Mouse (Mus musculus): ENCODE results near the gene Tmem150c.

The Tmem150c gene

DNA sequence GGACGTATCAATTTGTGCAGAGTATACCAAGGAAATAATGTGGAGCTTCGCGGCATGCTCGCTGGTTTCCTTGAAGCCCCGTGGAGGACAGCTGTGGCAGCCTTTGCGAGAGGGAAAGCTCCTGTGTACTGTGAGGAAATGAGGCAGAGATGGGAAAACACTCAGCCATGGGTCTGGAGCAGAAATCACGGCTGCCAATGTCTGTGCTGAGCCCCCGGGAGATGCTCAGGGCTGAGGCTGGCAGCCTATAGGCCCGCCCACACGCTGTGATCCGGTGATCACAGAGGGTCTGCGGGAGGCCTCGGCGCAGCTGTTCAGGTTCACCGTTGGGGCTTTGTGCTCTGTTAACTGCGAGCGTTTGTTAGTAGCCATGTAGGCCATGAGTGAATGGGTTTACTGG lies 68.0 kb downstream of the Tmem150c start:
- DNase-seq = peak; percentile 35

DNA sequence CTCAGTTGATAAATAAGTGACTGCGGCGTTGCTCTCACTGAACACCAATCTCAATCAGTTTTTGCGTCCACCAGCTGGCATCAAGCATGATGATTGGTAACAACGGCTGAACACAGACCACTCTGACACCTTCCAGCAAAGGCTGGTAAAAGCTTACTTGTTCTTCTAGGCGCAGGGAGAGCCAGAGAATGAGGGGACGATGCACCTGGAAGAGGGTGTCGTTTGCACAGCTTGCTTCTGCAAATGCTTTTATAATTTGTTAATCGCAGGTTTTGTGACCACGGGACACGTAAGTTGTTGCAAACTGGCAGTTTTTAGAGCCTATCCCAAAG lies 68.4 kb downstream of the Tmem150c start:
- DNase-seq = no peak

DNA sequence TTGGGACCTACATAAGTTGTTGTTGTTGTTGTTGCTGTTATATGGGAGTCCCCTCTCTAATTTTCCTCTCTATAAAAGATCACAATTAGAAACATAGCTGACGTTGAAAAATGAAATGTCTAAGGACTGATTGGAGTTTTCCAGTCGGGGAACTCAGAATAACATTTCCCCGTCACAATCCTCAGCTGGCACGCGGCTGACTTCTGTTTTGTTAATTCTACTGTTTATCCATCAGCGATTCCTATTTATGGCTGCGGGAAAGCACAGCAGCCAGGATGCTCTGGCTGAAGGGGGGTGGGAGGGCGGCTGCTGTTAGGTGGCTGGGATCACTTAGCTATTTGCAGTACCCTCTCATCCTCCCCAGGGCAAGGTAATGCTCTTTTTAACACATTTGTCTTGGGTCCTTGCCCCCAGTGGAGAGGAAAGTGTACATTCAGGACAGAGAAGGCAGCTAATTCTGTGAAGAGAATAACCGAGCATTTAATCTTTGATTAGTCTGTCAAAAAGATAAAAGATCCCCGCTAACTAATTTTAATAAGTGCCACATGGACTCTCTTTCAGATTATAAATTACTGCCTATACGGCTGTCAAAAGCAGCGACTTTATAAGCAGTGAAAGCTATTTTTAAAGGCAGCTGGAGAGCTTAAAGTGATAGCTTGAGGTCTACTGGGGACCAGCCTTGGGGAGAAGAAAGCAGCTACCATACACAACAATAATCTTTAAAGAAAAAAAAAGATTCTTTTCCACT lies 68.9 kb downstream of the Tmem150c start:
- DNase-seq = no peak

DNA sequence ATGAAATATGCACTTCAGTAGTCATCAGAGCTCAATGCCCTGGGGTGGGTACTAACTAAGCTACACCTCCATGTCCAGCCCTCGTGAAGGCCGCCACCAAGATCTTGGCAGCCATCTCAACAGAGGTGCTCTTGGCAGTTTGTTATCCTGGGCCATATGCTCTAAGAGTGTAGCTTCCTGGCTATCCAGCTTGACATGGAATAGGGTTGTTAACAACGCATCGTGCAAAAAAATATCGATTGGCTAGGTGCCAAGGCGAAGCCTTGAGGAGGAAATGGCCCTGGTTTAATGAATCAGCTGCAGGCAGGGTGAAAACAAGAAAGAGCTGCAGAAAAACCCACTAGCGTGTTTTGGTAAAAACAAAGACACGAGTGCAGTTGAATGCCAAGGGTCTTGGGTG lies 74.5 kb downstream of the Tmem150c start:
- no peak for DNase-seq

DNA sequence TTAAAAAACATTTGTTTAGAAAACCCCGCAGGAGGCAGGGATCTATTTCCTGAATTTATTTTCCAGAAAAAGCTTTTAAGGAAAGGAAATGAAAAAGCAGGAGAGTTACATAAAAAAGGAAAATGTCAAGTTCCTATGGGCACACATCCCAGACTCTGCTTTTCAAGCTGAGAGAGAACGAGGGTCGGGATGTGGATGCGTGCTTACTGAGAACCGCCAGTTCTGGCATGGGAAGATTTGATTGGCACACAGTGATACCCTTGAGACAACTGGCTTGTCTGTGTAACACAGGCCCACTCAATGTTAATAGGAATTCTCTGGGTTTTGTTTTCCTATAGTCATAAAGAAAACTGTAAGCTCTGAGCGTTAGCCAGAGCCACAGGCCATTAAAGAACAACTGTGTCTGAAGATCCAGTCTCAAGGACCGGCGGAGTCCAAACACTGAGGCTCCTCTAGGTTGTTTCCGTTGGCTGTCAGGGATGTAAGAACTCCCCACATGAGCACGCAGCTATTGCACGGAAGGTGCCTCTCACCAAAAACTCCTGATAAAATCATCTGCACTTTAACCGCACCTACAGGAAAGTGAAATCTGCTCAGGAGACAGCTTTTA lies 75.5 kb downstream of the Tmem150c start:
- DNase-seq = no peak

DNA sequence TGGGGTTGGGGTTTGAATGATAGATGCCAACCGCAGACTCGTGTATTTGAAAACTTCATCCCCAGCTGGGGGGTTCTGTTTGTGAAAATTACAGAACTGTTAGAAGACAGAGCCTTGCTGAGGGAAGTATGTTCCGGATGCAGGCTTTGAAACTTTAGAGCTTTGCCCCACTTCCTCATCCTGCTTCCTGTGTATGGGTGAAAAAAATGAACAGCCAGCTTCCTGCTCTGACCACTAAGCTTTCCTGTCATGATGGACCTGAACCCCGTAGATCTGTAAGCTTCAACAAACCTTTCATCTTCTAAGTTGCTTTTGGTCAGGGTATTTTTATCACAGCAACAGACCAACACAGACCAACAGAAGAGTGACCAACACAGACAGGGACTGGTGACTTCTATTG lies 77.6 kb downstream of the Tmem150c start:
- DNase-seq = peak; percentile 35

DNA sequence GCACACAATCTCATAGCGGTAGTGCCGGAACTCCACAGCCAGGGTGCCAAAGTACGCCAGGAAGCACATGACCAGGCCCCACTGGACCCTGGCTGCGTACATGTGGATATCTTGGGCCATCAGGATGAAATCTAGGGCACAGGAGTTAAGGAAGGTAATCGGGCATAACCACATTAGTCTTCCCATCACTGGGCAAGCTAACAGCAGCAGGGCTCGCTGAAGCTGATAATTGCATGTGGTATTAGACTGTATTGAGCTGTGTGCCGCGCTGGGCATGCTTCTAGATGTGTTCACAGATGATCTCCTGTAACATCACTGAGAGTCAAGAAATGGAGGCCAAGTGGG lies 79.7 kb downstream of the Tmem150c start:
- DNase-seq = no peak

DNA sequence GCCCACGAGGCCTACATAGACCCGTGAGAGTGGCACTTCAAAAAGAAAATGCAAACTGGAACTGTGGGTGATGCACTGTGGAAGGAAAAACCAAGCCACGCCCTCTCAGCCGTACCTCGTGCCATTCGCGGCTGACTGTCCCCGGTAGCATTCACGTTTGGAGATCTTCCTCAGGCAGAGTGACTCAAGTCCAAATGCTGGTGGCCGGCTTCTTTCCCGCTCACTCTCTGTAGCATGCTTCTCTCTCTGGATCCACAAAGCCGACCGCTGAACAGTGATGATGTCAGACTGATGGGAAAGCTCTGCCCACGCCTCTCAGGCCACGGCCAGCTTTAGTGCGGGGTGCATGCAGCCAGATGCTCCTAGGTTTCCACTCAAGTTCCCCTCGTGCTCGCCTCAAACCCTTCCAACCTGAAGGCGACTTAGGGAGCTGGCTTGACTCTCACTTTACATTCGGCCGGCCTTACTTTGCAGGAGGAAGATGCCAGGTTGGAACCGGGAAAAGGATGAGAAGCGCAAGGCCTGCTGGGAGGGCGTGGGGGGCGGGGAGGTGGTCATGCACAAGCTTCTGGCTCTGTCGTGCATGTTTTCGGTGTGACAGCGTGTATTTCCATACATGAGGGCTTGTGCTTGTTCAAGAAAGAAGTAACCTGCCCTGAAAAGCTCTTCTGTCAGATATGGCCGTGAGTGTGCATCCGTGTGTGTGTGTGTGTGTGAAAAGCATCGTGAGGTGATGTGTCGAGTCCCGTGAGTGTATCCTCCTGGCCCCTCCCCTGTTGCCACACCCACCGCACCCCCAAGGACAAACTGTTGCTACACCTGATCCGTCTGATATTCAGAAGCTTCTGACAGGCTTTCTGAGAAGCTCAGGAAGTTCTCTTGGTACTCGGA lies 80.3 kb downstream of the Tmem150c start:
- peak; percentile 17 for DNase-seq

DNA sequence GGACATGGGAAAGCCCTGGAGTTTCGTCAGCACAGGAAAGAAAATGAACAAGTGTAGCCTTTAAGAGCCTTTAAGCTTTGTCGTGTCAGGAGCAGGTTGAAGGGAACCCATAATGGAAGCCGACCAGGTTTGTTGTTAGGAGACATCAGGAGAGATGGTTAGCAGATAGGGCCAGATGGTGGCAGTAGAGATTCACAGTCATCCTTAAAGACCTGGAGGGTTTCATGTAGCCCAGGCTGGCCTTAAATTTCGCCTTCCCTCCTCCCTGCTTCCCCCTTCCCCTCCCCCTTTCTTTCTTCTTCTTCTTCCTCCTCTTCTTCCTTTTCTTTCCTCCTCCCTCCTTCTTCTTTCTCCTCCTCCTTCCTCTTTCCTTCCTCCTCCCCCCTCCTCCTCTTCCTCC lies 85.0 kb downstream of the Tmem150c start:
- peak; percentile 30 for DNase-seq

DNA sequence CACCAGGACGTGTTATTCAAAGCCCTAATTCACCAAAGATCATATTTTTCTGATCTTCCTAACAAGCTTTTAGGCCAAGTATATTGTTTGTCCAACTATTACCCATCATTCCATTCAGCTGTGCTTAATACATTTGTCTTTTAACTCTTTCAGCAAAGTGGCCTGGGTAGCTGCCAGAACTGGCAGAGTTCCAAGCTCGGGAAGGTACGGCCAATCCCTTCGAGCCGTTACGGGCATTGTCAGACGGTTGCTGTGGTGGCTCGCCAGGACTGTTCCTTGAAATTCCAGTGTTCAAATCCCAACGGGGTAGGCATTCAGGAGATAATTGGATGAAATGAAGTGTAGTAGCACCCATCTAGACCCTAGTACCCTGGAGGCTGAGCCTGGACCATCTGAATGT lies 87.1 kb downstream of the Tmem150c start:
- DNase-seq = no peak

DNA sequence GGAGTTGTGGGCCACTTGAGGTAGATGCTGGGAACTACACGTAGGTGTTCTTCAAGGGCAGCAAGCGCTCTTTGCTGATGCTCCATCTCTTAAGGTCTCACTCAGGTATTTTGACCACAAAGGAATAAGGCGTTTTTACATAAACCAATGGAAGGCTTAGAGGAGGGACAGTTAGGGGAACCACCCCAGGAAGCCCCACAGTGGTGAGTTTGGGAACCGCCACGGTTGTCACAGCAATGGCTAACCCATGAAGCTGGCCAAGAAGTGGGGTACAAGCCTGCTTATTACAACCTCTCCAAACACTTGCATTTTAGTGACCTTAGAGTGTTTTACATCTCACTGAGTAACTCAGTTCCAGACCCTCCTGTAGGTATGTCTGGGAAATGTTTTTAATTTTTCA lies 88.1 kb downstream of the Tmem150c start:
- no peak for DNase-seq

DNA sequence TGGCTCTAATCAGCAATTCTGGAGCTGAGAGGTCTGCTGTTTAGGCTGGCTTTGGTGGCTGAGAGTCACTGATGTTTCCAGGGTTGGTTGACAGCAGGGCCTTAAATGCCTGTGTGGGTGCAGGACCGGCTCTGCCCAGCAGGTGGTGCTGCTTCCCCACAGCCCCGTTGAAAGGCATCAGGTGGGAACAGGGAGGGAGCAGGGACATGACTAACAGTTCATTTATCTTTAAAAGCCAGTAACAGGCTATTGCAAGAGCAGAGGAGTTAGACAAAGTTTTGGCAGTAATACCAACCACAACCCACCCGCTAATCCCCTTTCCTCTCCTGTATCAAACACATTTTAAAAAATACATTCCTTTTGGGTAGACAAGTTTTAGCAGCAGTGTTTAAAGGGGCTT lies 89.4 kb downstream of the Tmem150c start:
- DNase-seq = peak; percentile 85

DNA sequence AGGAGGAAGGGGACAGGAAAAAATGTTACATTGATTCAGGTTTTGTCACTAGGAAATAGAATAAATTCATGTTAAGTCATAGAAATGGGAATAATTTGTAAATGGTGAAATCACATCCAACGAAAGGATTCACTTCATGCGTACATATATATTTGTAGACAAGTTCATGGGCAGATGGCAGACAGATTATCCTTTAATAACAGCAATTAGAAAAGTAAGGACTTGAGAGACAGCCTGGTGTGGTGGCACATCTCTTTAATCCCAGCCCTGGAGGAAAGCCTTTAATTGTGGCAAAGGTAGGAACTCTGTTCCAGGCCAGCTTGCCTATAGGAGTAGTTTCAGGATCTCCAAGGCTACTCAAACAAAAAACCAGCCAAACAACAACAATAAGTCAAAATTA lies 90.1 kb downstream of the Tmem150c start:
- no peak for DNase-seq

DNA sequence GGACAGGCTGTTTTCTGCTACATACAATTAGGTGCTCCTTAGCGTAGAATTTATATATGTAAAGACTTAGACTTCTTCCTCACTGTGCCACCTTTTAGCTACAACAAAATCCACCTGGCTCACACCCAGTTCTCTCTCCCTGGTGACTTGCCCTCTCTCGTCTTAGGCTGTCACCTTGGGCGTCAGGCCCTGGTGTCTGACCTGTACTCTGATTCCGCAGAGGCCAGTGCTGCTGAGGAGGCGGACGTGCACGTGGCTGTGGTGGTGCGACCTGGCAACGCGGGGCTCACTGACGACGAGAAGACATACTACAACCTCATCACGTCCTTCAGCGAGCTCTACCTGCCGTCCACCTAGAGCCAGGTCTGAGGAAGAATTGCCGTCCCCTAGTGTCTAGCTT lies 92.0 kb downstream of the Tmem150c start:
- no peak for DNase-seq

DNA sequence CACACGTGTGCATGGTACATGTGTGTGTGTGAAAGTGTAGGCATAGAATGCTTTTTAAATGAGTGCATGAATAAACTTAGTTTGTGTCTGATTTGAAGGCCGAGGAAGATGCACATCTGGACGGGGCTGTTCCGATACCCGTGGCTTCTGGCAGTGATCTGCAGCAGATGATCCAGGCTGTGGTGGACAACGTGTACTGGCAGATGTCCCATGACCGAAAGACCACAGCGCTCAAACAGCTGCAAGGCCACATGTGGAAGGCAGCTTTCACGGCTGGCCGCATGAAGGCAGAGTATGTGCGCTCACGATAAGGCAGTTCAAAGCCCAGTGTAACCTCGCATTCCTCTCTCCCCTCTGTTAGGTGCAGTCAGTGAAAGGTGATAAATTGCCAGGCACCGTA lies 98.7 kb downstream of the Tmem150c start:
- DNase-seq = no peak

DNA sequence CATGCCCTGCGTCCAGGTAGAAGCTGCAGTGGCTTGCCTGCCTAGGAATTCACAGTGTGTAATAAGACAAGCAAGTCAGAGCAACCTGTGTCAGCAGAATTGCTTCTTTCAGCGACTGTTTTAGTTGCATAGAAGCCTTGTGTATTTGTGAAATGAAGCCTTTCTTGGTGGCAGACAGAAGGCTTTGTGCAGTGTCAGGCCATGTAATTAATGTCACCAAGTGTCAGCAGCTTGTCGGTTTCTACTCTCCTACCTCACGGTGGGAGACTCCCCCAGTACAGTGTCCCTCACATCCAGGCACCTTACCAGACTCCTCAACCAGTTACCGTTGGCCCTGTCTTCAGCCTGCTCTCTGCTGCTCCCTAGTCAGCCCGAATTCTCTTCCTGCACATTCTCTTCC lies 100.3 kb downstream of the Tmem150c start:
- DNase-seq = no peak

DNA sequence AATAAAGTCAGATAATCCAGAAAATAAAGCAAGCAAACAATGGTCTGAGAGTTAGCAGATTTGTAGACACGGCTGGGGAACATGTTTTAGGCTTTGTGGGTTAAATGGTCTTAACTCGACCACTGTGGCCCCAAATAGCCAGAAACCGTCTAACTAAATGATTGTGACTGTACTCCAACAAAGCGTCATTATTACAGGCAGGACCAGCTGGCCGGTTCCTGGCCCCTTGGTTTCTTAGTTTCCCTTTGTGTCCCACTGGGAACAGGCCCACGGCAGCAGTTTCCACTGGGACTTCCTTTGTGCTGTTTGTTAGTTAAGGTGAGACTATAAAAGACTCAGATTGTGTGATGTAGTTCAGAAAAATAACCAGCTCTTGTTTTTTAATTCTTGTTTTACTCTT lies 100.9 kb downstream of the Tmem150c start:
- no peak for DNase-seq

DNA sequence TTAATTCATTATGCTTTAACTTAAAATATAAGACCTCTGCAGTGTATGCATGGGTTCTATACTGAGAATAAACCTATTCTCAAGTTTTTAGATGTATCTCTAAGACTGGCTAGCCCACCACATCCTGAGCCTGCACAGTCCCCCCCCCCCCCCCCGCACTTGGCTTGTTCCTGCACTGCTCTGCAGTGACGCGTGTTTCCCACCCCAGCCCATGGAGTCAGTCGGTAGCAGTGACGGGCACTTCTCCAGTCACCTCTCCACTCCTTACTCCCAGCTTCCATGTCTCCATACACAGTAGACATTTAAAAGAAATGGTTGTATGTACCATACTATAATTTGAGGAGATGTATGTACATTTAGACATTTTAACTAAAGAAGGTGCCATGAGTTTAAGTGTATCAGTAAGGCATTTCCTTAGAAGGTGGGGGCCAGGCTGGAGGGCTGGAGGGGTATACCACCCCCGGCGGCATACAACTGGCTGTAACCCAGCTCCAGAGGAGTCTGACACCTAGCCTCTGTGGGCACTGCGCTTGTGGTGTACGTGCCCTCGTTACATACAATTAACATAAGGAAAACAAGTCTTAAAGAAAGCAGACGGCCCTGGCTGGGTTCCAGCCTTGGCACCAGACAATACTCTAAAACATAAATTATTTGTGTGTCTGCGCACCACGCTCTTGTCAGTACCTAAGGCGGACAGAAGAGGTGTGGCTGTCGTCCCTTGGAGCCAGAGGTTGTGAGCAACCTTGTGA lies 102.0 kb downstream of the Tmem150c start:
- DNase-seq = no peak

DNA sequence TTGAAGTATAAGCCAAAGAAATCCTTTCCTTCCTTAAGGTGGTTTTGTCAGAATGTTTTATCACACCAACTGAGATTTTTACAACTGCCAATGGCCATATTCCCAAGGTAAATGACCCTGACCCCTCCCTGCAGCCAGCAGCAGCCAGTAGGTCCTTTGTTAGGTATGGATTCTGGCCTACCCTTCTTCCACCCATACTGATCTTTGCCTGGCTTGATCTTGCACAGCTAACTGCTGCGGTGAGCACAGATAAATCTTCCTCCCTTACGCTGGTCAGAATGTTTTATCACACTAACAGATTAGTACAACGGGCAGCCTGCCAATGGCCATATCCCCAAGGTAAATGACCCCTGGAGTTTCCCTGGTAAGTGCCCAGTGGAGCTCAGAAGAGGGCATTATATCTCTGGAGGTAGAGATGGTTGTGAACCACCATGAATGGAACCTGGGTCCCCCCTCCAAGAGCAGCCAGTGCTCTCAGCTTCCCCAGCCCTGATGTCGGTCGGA lies 103.7 kb downstream of the Tmem150c start:
- no peak for DNase-seq

DNA sequence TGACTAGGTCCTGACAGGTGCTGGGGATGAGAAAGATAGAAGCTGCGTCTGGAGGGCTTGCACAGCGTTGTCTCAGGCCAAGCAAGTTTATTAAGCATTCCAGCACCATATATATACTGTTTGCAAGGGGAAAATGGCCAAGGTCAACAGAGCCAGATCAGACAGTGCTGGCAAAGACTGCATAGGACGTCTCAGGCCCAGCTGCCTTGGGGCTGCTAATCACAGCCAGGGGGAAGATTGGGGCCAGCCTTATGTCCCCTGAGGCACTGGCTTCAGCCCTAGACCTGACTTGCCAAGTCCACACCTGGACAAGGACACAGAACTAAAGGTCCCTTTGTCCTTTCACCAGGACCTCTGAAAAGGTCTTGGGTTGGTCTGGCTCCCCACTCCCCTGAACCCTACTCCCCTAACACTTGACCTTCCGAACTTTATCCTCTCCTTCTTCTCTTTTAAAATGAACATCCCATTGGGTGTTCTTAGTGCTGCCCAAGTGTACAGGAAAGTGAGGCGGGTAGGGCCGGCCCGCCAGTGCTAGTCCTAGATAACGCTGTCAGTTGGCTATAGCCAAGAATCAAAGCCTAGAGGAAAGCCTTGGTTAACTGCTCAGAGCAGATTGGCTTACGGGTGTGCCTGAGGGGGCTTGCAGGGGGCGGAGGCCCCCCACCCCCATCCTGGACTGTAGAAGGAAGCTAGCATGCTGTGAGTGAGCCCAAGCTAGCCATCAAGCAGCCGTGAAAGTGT lies 104.6 kb downstream of the Tmem150c start:
- no peak for DNase-seq

DNA sequence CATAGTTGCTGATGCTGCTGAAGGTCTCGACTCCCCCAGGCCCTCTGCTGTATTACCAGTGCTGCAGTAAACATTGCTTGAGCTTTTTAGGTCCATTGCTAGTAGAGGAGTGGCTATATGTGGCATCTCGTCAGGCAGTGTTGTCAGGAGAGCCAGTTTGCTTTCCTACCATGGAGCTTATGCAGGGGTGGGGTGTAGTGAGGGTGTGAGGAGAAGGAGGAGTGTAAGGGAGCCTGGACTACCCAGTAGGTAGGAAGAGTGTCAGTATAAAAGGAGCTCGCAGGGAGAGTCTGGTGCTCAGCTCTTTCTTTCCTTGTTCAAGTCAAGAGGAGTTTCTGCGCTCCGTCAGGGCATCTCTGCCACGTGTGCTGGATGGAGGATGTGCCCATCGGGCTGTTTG lies 106.9 kb downstream of the Tmem150c start:
- no peak for DNase-seq

DNA sequence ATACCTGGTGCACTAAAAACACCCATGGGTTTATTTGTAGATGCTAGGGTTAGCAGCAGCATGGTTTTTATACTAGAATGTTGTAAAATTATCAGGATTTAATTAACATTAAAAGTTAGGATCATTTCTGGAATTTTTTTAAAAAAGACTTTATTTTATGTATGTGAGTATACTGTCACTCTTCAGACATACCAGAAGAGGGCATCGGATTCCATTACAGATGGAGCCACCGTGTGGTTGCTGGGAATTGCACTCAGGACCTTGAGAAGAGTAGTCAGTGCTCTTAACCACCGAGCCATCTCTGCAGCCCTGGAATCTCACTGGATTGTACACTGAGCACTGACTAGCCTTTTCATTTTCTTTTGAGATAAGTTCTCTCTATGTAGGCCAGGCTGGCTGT lies 109.7 kb downstream of the Tmem150c start:
- DNase-seq = no peak

DNA sequence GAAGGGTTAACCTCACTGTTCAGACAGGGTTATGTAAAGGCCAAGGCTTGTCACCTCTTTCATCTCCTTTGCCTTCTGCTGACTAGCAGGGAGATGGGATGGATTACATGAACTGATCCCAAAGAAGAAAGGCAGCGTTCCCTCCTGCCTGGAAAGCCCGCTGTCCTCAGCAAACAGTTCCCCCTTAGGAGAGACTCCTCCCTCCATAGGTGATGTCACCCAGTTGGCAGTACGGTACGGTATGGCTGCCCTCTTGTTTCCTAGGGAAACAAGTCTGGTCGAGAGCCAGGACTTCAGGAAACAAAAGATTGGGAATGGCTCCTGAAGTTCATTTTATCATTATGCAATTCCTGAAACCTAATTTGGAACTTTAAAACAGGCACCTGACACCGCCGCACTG lies 111.7 kb downstream of the Tmem150c start:
- no peak for DNase-seq
